Mouse (Mus musculus) megakaryocyte-erythroid progenitor cell, adult 5-6 weeks (primary cell): ENCODE results near the gene Ang4. TPM values are rescaled to one million over a fixed set of nuclear protein-coding genes. Genes with fewer than 3 reads are reported as not detected.

Source experiments
- total RNA-seq, 2 experiments: library from RNA; stranded (forward) in 1 of 2; stranded (reverse) in 1 of 2; fragments of 200-1000, 215-1000 nt in 1 of 2; fragments of >200 nt in 1 of 2; fragmentation: Nextera tagmentation in 1 of 2; gene quantifications; 2 replicates each; pipeline ENCODE4 v1.2.3; 2014 to 2017

Gene Ang4
- total RNA-seq, 2 experiments from 2014 or later = not detected

Other genes starting within 250 kb of the Ang4 start
- not detected in 2 replicates for gene Gm5622, start 220.8 kb downstream of the Ang4 start, total RNA-seq (2014; fragmentation: Nextera tagmentation)
- not detected in 2 replicates for gene Gm5622, start 220.8 kb downstream of the Ang4 start, total RNA-seq (2017)
- not detected in 2 replicates for gene Gm17175, start 199.5 kb downstream of the Ang4 start, total RNA-seq (2014; fragmentation: Nextera tagmentation)
- gene Gm17175, start 199.5 kb downstream of the Ang4 start, total RNA-seq (2017) = not detected in 2 replicates
- not detected in 2 replicates for gene Gm17174, start 181.5 kb downstream of the Ang4 start, total RNA-seq (2014; fragmentation: Nextera tagmentation)
- gene Gm17174, start 181.5 kb downstream of the Ang4 start, total RNA-seq (2017) = not detected in 2 replicates
- not detected in 2 replicates for gene Gm17078, start 162.3 kb downstream of the Ang4 start, total RNA-seq (2014; fragmentation: Nextera tagmentation)
- gene Gm17078, start 162.3 kb downstream of the Ang4 start, total RNA-seq (2017) = not detected in 2 replicates
- gene Gm4181, start 137.9 kb downstream of the Ang4 start, total RNA-seq (2014; fragmentation: Nextera tagmentation) = not detected in 2 replicates
- gene Gm4181, start 137.9 kb downstream of the Ang4 start, total RNA-seq (2017) = not detected in 2 replicates
- gene Gm17079, start 78.1 kb downstream of the Ang4 start, total RNA-seq (2014; fragmentation: Nextera tagmentation) = not detected in 2 replicates
- gene Gm17079, start 78.1 kb downstream of the Ang4 start, total RNA-seq (2017) = not detected in 2 replicates
- not detected in 2 replicates for gene Gm5800, start 56.4 kb downstream of the Ang4 start, total RNA-seq (2014; fragmentation: Nextera tagmentation)
- gene Gm5800, start 56.4 kb downstream of the Ang4 start, total RNA-seq (2017) = not detected in 2 replicates
- not detected in 2 replicates for gene AY358078, start 26.5 kb upstream of the Ang4 start, total RNA-seq (2014; fragmentation: Nextera tagmentation)
- gene AY358078, start 26.5 kb upstream of the Ang4 start, total RNA-seq (2017) = not detected in 2 replicates
- not detected in 2 replicates for gene Ear6, start 80.1 kb upstream of the Ang4 start, total RNA-seq (2014; fragmentation: Nextera tagmentation)
- not detected in 2 replicates for gene Ear6, start 80.1 kb upstream of the Ang4 start, total RNA-seq (2017)
- 23.4 and 33.9 TPM in 2 replicates for gene Mettl17, start 111.3 kb upstream of the Ang4 start, total RNA-seq (2014; fragmentation: Nextera tagmentation)
- gene Mettl17, start 111.3 kb upstream of the Ang4 start, total RNA-seq (2017) = 9.5 and 13.7 TPM in 2 replicates
- 0.69 and 1.4 TPM in 2 replicates for gene Slc39a2, start 119.3 kb upstream of the Ang4 start, total RNA-seq (2014; fragmentation: Nextera tagmentation)
- not detected in 2 replicates for gene Slc39a2, start 119.3 kb upstream of the Ang4 start, total RNA-seq (2017)
- 1.9 and 11.1 TPM in 2 replicates for gene Ndrg2, start 140.6 kb upstream of the Ang4 start, total RNA-seq (2014; fragmentation: Nextera tagmentation)
- gene Ndrg2, start 140.6 kb upstream of the Ang4 start, total RNA-seq (2017) = 2.1 and 3.4 TPM in 2 replicates
- not detected in 2 replicates for gene Tppp2, start 144.8 kb upstream of the Ang4 start, total RNA-seq (2014; fragmentation: Nextera tagmentation)
- gene Tppp2, start 144.8 kb upstream of the Ang4 start, total RNA-seq (2017) = not detected in 2 replicates
- not detected in 2 replicates for gene Rnase13, start 149.2 kb upstream of the Ang4 start, total RNA-seq (2014; fragmentation: Nextera tagmentation)
- gene Rnase13, start 149.2 kb upstream of the Ang4 start, total RNA-seq (2017) = not detected in 2 replicates
- gene Arhgef40, start 211.1 kb upstream of the Ang4 start, total RNA-seq (2014; fragmentation: Nextera tagmentation) = 25.4 and 35.5 TPM in 2 replicates
- 5.1 and 39.4 TPM in 2 replicates for gene Arhgef40, start 211.1 kb upstream of the Ang4 start, total RNA-seq (2017)
- not detected in 2 replicates for gene Tmem253, start 242.1 kb upstream of the Ang4 start, total RNA-seq (2014; fragmentation: Nextera tagmentation)
- gene Tmem253, start 242.1 kb upstream of the Ang4 start, total RNA-seq (2017) = not detected in 2 replicates
- 8.6 and 15.1 TPM in 2 replicates for gene Zfp219, start 247.1 kb upstream of the Ang4 start, total RNA-seq (2014; fragmentation: Nextera tagmentation)
- 4.8 and 30.1 TPM in 2 replicates for gene Zfp219, start 247.1 kb upstream of the Ang4 start, total RNA-seq (2017)